Mouse (Mus musculus) ES-Bruce4 (cell line): Measurements from ENCODE around the gene Rhbdd1. TPM values are rescaled to one million over a fixed set of nuclear protein-coding genes. Genes with fewer than 3 reads are reported as not detected.

Experiments
- H3K27ac ChIP-seq: 2 replicates; pipeline ENCODE4 v1.5.1; 2012; ENCODE audit warnings: low read length, inconsistent platforms; ENCODE audit not compliant: insufficient read depth
- H3K27me3 ChIP-seq: 2 replicates; pipeline ENCODE4 v1.6.1; 2012; ENCODE audit warnings: mild to moderate bottlenecking, low read length, inconsistent platforms; ENCODE audit not compliant: control insufficient read depth, poor library complexity, insufficient read depth, severe bottlenecking
- H3K36me3 ChIP-seq: 2 replicates; pipeline ENCODE4 v1.6.1; 2012; ENCODE audit warnings: inconsistent platforms, mild to moderate bottlenecking, low read length, moderate library complexity; ENCODE audit not compliant: control insufficient read depth, poor library complexity, insufficient read depth, severe bottlenecking
- H3K4me1 ChIP-seq: one replicate; pipeline ENCODE4 v1.8.1; 2011; ENCODE audit warnings: low read length; ENCODE audit not compliant: control insufficient read depth, insufficient read depth
- H3K4me3 ChIP-seq: 2 replicates; pipeline ENCODE4 v1.5.1; 2011; ENCODE audit warnings: low read depth, mild to moderate bottlenecking, low read length
- H3K9ac ChIP-seq: 2 replicates; pipeline ENCODE4 v1.6.1; 2012; ENCODE audit warnings: low read depth, mild to moderate bottlenecking, inconsistent platforms; ENCODE audit not compliant: poor library complexity, severe bottlenecking
- H3K9me3 ChIP-seq: replicated peaks from 2 replicates; pipeline ENCODE4 v1.6.1; 2012; ENCODE audit warnings: mild to moderate bottlenecking, low read length, inconsistent platforms; ENCODE audit not compliant: control insufficient read depth, poor library complexity, insufficient read depth, severe bottlenecking
- CTCF ChIP-seq: IDR thresholded peaks from one replicate; pipeline ENCODE4 v1.8.1; 2011; ENCODE audit warnings: low read depth, low read length
- EP300 ChIP-seq: IDR thresholded peaks from 2 replicates; pipeline ENCODE4 v1.6.1; 2011; ENCODE audit warnings: low read depth, low read length; ENCODE audit not compliant: insufficient read depth
- POLR2A ChIP-seq: IDR thresholded peaks from one replicate; pipeline ENCODE4 v1.8.1; 2011; ENCODE audit warnings: low read length; ENCODE audit not compliant: insufficient read depth
- polyA plus RNA-seq: library from polyadenylated mRNA; stranded (reverse); fragments of >200 nt; gene quantifications from 2 replicates; pipeline ENCODE4 v1.2.4, GENCODE M21; 2011; ENCODE audit warnings: low read depth; ENCODE audit not compliant: missing spikeins, insufficient read depth, insufficient read length

Gene Rhbdd1
- polyA plus RNA-seq, 1 experiment = 21.4 TPM

DNA sequence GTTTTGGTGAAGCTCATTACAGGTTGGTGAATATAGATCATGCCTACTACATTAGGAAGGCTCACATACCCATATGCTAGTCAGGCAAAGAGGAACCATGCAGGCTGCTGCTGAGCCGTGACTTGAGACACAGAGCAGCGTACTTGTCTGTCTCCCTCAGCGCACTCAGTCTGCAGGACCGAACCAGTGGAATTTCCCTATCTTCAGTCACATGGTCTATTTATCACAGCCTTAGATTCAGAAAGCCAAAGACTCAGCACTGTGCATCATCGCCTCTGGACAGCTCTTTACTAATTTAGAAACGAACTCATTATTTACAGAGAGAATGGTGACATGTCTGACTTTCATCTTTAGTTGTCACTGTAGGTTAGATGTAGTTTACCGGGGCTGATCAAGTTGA lies 73.1 kb downstream of the Rhbdd1 start:
- no peak overlapping the region for H3K4me3 ChIP-seq
- H3K4me1 ChIP-seq = no peaks in the 10 kb centered on the region
- no peaks in the 10 kb centered on the region for H3K27me3 ChIP-seq
- TF ChIP-seq CTCF (no peak), POLR2A (no peak)
- H3K36me3 ChIP-seq = no peaks in the 10 kb centered on the region
- H3K9ac ChIP-seq = no peak overlapping the region
- no peaks in the 10 kb centered on the region for H3K9me3 ChIP-seq
- no peak overlapping the region for H3K27ac ChIP-seq

DNA sequence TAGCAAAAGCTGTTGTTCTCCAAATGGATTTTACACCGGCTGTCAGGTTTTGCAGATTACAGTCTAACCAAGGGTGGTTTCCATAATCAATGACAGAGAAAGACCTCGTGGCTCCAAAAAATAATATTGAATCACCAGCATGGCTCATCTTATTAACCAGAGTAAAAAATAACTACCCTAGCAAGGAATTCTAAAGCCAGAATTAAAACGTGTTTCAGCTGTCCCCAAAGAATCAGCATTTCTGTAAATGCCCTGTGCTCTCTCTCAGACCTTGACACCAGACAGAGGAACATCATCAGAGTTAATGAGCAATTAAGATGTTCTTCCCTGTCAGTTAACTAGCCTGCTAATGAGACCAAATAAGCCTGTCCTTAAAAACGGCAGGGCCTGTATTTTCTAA lies 79.1 kb downstream of the Rhbdd1 start:
- H3K4me3 ChIP-seq = no peak overlapping the region
- no peaks in the 10 kb centered on the region for H3K4me1 ChIP-seq
- no peaks in the 10 kb centered on the region for H3K36me3 ChIP-seq
- TF ChIP-seq POLR2A (no peak), CTCF (no peak)
- no peaks in the 10 kb centered on the region for H3K9me3 ChIP-seq
- H3K27ac ChIP-seq = no peak overlapping the region
- H3K9ac ChIP-seq = no peak overlapping the region
- no peaks in the 10 kb centered on the region for H3K27me3 ChIP-seq

DNA sequence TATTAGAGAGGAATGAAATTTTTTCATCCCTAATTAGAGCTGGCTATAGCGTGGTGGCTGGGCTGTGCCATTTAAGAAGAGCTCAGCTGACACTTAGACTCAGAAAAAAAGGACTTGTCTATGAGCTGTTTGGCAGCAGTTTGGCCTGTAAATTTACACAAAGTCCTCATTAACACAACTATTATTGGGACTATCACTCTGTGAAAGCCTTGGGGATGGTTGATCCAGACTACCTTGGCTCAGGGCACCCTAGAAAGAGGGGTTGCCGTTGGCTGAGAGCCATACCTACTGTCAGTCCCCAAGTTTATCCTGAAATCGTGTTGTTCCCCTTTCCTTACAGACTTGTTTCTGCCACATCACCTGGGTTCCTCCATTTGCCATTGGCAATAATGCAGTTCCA lies 91.5 kb downstream of the Rhbdd1 start:
- TF ChIP-seq CTCF = no peak
- TF ChIP-seq EP300 = no peak
- TF ChIP-seq POLR2A = no peak
- Histone ChIP-seq H3K27ac (no peak overlapping the region), H3K9me3 (no peaks in the 10 kb centered on the region), H3K36me3 (no peaks in the 10 kb centered on the region), H3K9ac (no peak overlapping the region), H3K4me3 (no peak overlapping the region), H3K27me3 (no peaks in the 10 kb centered on the region; the same call in 1 of the 2 replicates), H3K4me1 (no peaks in the 10 kb centered on the region)

DNA sequence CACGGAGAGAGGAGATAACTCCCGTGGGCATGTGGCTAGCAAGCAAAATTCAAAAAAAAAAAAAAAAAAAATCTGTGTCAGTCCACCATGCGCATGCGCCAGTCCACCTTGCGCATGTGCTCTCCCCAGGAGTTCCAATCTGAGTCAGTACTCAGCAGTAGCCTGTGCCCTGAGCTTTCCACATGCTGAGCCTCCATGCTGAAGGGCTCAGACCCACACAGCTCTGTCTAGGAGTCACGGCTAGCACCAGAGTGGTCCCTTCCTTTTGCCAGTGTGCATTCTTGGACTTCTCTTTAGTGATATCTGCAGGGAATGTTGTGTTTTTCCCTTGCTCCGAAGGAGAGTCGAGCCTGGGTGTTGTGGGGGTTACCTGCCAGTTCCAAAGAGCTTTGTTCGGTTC lies 93.0 kb downstream of the Rhbdd1 start:
- Histone ChIP-seq H3K4me3 (no peak overlapping the region), H3K9me3 (no peaks in the 10 kb centered on the region), H3K36me3 (no peaks in the 10 kb centered on the region), H3K4me1 (no peaks in the 10 kb centered on the region), H3K27ac (no peak overlapping the region), H3K27me3 (no peaks in the 10 kb centered on the region; the same call in 1 of the 2 replicates), H3K9ac (no peak overlapping the region)
- no peak for TF ChIP-seq POLR2A
- TF ChIP-seq EP300 = no peak
- no peak for TF ChIP-seq CTCF

DNA sequence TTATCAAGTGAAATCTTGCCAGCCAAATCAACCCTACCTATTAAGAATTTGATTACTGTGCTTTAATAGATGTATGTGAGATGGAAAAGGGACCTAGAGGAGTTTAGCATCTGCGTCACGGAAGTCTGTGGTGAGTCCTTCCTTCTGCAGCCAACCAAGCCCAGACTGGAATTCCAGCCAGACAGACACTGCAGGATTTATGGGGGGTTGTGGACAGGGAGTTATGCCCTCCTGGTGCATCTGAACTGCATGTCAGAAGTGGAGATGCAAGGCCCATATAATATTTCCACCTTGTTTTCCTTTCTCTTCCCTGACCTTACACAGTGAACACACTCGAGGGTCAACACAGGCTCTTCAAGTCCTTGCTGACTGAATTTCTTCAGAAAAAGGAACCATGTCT lies 94.3 kb downstream of the Rhbdd1 start:
- no peaks in the 10 kb centered on the region for H3K36me3 ChIP-seq
- TF ChIP-seq POLR2A (no peak), CTCF (no peak), EP300 (no peak)

DNA sequence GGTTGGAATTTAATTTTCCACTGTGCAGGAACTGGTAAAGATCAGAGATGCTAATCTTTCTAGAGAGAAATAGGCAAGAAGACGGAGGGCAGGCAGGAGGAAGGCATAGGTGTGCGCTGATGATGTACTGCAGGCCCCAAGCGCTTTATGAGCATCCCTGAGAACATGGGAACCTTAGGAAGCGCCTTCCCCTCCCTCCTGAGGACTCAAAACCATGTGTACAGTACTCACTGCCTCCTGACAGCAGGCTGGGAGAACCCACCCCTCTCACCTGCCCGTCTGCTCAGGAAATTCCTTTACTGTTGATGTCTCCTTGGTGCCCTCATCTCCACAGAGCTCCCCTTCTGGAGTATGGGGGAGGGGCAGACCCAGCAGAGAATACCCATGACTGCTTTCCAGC lies 95.3 kb downstream of the Rhbdd1 start:
- Histone ChIP-seq H3K9ac (no peak overlapping the region), H3K4me1 (no peaks in the 10 kb centered on the region), H3K27ac (no peak overlapping the region), H3K9me3 (no peaks in the 10 kb centered on the region), H3K36me3 (no peaks in the 10 kb centered on the region), H3K4me3 (no peak overlapping the region), H3K27me3 (no peaks in the 10 kb centered on the region; the same call in 1 of the 2 replicates)
- TF ChIP-seq EP300 (no peak), CTCF (no peak), POLR2A (no peak)

More for the DNA sequence above, 94.3 kb downstream of the Rhbdd1 start:
- H3K27ac ChIP-seq = no peak overlapping the region
- H3K9ac ChIP-seq = no peak overlapping the region
- no peaks in the 10 kb centered on the region; the same call in 1 of the 2 replicates for H3K27me3 ChIP-seq
- no peaks in the 10 kb centered on the region for H3K9me3 ChIP-seq
- no peak overlapping the region for H3K4me3 ChIP-seq
- no peaks in the 10 kb centered on the region for H3K4me1 ChIP-seq
